Mouse (Mus musculus): ENCODE measurements at regions not wholly inside any gene's neighbourhood (a gene's known extent, or its start where the extent isn't known, plus 50 kb on each side); places are given as distances from the start of the nearest gene placed in this dataset.

- no peak for DNase-seq
Observed at GRCm38 (mm10) chr12:94470981-94471380, 1221.0 kb upstream of the Flrt2 start.

GRCm38 (mm10) chr12:94488721-94489120 lies 1203.3 kb upstream of the Flrt2 start:
- DNase-seq = no peak

GRCm38 (mm10) chr12:94508099-94508498 lies 1183.9 kb upstream of the Flrt2 start:
- DNase-seq = no peak

- DNase-seq = no peak
Observed at GRCm38 (mm10) chr12:94509855-94510254, 1182.2 kb upstream of the Flrt2 start.

- no peak for DNase-seq
Observed at GRCm38 (mm10) chr12:94544706-94545105, 1147.3 kb upstream of the Flrt2 start.

GRCm38 (mm10) chr12:94560374-94561194 lies 1131.4 kb upstream of the Flrt2 start:
- no peak for DNase-seq

- DNase-seq = no peak
Observed at GRCm38 (mm10) chr12:94574981-94575380, 1117.0 kb upstream of the Flrt2 start.

GRCm38 (mm10) chr12:94580345-94580744 lies 1111.7 kb upstream of the Flrt2 start:
- DNase-seq = no peak

- no peak for DNase-seq
Observed at GRCm38 (mm10) chr12:94584309-94584708, 1107.7 kb upstream of the Flrt2 start.

- no peak for DNase-seq
Observed at GRCm38 (mm10) chr12:94587031-94587430, 1105.0 kb upstream of the Flrt2 start.

GRCm38 (mm10) chr12:94588599-94588998 lies 1103.4 kb upstream of the Flrt2 start:
- no peak for DNase-seq

GRCm38 (mm10) chr12:94589033-94589432 lies 1103.0 kb upstream of the Flrt2 start:
- no peak for DNase-seq

GRCm38 (mm10) chr12:94605566-94605965 lies 1086.5 kb upstream of the Flrt2 start:
- no peak for DNase-seq

- no peak for DNase-seq
Observed at GRCm38 (mm10) chr12:94636555-94636954, 1055.5 kb upstream of the Flrt2 start.

GRCm38 (mm10) chr12:94640153-94640552 lies 1051.9 kb upstream of the Flrt2 start:
- no peak for DNase-seq

GRCm38 (mm10) chr12:94645302-94645701 lies 1046.7 kb upstream of the Flrt2 start:
- DNase-seq = no peak

- no peak for DNase-seq
Observed at GRCm38 (mm10) chr12:94670035-94670434, 1022.0 kb upstream of the Flrt2 start.

- no peak for DNase-seq
Observed at GRCm38 (mm10) chr12:94674925-94675324, 1017.1 kb upstream of the Flrt2 start.

GRCm38 (mm10) chr12:94691341-94692029 lies 1000.5 kb upstream of the Flrt2 start:
- no peak for DNase-seq

GRCm38 (mm10) chr12:94731391-94731790 lies 960.6 kb upstream of the Flrt2 start:
- no peak for DNase-seq

- DNase-seq = no peak
Observed at GRCm38 (mm10) chr12:94733179-94733578, 958.8 kb upstream of the Flrt2 start.

GRCm38 (mm10) chr12:94737263-94737662 lies 954.8 kb upstream of the Flrt2 start:
- DNase-seq = no peak

GRCm38 (mm10) chr12:94749747-94750515 lies 942.1 kb upstream of the Flrt2 start:
- no peak for DNase-seq

GRCm38 (mm10) chr12:94755754-94756153 lies 936.3 kb upstream of the Flrt2 start:
- DNase-seq = no peak
